Mouse (Mus musculus) MEL (cell line): ENCODE results near the gene Bpifa5.

ENCODE experiments used
- BHLHE40 ChIP-seq: IDR thresholded peaks from 2 replicates; pipeline ENCODE4 v1.6.1; 2012; ENCODE audit warnings: low read depth, mild to moderate bottlenecking, inconsistent platforms, low read length, improper control_type of control experiment, borderline replicate concordance
- CTCF ChIP-seq, 3 experiments: IDR thresholded peaks in 2 of 3; conservative IDR thresholded peaks in 1 of 3; 2 replicates each; pipeline ENCODE4 v1.5.1; 2011 to 2012; ENCODE audit warnings: low read length in 3 of 3, low read depth in 2 of 3, mild to moderate bottlenecking in 2 of 3, improper control_type of control experiment in 1 of 3, inconsistent platforms in 1 of 3, mixed read lengths in 1 of 3, moderate library complexity in 1 of 3; ENCODE audit not compliant: control insufficient read depth in 1 of 3, insufficient read depth in 1 of 3, poor library complexity in 1 of 3, severe bottlenecking in 1 of 3
- GABPA ChIP-seq: IDR thresholded peaks from 2 replicates; pipeline ENCODE4 v1.6.1; 2012; ENCODE audit warnings: low read depth, mild to moderate bottlenecking, inconsistent platforms, low read length, improper control_type of control experiment, moderate library complexity
- RAD21 ChIP-seq: IDR thresholded peaks from 2 replicates; pipeline ENCODE4 v1.6.1; 2011; ENCODE audit warnings: mild to moderate bottlenecking, low read depth, low read length, improper control_type of control experiment
- TAL1 ChIP-seq: IDR thresholded peaks from 2 replicates; pipeline ENCODE4 v1.6.1; 2012; ENCODE audit warnings: mild to moderate bottlenecking, inconsistent platforms, low read length, moderate library complexity, mixed read lengths

DNA sequence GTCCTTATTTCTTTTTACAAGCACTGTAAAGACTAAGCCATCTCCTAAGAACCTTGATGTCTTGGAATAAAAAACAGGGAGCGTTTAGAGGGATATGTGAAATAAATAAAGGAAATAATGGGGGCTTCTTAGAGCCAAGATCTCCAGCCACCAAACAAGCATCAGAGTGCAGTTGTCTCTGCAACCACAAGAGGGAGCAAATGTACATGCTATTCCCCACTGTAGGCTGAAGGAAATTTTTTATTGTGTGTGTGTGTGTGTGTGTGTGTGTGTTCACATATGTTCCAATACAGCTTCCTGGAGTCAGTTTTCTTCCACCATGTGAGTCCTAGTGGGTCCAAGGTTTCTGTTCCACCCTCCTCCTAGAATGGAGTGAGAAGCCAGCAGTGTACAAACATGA, 10.9 kb downstream of the Bpifa5 start:
- TF ChIP-seq CTCF (IDR thresholded peaks at IDR 0.05 in 2 of 3, conservative IDR thresholded peaks at IDR 0.05 in 1 of 3; ENCODE audit: control insufficient read depth in 1 of 3, insufficient read depth in 1 of 3, low read depth in 2 of 3, low read length in 3 of 3, poor library complexity in 1 of 3, severe bottlenecking in 1 of 3) (peak; percentile 55 to 73 (median 71)), RAD21 (peak; percentile 59), BHLHE40 (no peak), GABPA (no peak), TAL1 (no peak)
